Mouse (Mus musculus): ENCODE data around the gene H2-M10.6.
"Not testable (repeated sequence)": the region's sequence is repeated elsewhere in the genome, so short reads cannot be mapped to it uniquely, and the experiment has no call there.

The H2-M10.6 gene

GRCm38 (mm10) chr17:36811871-36812270, at the start of gene H2-M10.6:
Gene H2-M10.6, plus strand, starts transcription at chr17:36812171.
- no peak for DNase-seq

DNA sequence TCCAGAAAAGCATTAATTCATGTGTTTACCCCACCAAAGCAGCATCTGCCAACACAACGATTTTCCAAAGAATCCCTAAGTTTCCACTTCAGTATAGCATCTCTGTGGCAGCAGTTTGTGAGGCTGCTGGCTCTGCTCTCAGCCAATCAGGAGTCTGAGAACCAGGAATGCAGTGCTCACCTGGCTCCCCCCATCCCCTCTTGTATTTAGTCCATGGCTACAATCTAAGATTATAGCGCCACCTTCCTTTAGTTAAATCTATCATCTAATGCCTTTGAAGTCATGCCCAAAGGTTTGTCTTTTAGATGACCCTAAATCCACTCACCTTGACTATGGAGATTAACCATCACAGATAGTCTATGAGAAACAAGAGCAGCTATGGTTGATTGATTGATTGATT, 48.2 kb upstream of the H2-M10.6 start:
- DNase-seq: no peak

DNA sequence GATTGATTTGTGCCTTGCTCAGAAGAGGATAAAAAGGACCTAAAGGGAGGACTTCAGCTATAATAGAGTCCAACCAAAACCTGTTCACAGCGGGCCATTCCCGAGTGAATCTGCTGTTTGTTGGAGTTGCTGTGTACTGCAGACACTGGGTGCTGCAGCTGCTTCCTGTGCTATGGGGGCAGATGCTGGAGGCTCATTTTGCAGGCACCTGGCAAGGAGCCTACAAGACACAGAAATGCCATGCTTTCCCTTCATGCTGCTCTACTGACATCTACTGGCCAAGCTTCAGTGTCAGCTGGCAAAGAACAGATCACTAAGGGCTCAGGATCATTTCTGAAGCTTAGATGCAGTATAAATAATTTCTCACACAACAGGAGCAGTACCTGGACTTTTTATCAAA, 47.7 kb upstream of the H2-M10.6 start:
- DNase-seq: peak; percentile 31

DNA sequence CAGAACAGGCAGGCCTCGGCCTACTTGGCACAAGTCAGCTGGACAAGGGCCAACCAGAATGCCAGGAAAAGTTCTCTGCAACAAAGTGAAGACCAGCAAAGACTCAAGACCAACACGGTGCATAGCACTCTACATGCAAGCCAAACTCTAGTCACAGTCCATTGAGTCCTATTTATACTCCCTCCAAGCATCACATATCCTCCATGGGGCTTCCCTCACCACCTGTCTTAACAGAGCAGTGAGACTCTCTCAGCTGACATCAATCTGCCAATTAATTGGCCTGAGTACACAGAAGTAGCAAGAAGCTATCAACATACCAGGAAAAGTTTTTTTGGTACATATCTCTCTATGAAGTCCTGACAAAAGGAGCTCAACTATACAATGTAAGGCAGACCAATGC, 46.6 kb upstream of the H2-M10.6 start:
- DNase-seq: peak; percentile 9

DNA sequence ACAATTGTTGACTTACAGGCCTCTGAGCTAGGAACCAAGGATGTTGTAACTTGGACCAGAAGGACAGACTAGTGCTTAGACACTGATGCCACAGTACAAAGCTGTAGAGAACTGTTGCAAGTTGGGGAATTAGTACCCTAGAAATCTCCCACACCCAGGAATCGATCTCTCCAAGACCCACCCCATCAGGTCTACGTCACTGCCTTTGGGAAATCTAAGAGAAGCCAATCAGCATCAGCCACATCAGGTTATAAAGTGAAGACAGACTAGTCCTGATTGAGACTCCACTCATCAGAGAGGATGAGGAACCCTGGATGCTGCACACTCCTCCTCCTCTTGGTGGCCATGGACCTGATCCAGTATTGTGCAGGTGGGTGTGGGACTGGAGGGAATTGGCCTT, 39.4 kb upstream of the H2-M10.6 start, which contains the start of gene H2-M10.5:
Gene H2-M10.5 (plus strand): TSS at position 301 of the 400 bp plus-strand sequence.
- DNase-seq: not testable (repeated sequence)

DNA sequence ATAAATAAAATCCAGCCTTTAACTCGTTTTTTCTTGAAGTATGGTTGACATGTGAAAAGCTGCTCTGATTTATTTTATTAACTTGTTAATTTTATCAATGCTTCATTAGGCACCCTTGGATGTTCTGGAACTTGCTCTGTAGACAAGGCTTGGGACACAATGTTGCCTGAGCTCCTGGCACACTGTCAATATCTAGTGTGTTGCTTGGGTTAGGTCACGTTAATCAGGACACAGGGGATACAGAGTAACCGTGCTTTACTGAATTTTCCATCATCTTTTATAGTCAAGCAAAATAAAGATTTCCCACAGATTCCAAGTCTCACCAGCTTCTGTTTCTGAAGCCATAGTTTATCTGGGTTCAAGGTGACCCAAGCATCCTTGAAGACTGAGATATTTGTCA, 30.4 kb upstream of the H2-M10.6 start:
- DNase-seq: no peak

DNA sequence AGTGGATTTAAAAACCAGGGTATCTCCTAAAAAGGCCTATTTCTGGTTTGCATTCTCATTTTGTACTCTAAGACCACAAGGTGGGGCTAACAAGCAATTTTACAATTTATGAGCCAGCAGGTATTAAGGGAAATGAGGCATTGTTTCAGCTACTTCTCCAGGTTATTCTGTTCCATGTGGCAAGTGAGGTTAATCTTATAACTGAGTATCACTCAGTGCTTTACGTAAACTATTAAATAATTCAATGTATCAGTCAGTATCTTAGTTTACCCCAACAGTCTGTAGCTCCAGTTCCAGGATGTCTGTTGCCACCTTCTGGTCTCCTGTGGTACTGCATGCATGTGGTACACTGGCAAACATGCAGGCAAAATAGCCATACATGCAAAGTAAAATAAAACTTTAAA, 25.5 kb upstream of the H2-M10.6 start:
- peak; percentile 58 for DNase-seq

GRCm38 (mm10) chr17:36788351-36788750, 23.6 kb upstream of the H2-M10.6 start:
- no peak for DNase-seq

DNA sequence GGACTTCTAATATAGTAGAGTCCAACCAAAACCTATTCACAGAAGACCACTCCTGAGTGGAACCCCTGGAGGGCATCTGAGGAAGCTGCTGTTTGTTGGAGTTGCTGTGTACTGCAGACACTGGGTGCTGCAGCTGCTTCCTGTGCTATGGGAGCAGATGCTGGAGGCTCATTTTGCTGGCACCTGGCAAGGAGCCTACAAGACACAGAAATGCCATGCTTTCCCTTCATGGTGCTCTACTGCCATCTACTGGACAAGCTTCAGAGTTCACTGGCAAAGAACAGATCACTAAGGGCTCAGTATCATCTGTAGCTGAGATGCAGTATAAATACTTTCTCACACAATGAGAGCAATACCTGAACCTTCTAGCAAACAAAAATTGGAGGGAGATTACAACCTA, 23.2 kb upstream of the H2-M10.6 start:
- DNase-seq: peak; percentile 82

- DNase-seq: no peak
Observed at GRCm38 (mm10) chr17:36799493-36799892, 12.5 kb upstream of the H2-M10.6 start.

- peak; percentile 19 for DNase-seq
Observed at GRCm38 (mm10) chr17:36799921-36800462, 12.0 kb upstream of the H2-M10.6 start.

- DNase-seq: peak; percentile 76
Observed at GRCm38 (mm10) chr17:36824005-36824404, 12.0 kb downstream of the H2-M10.6 start.

GRCm38 (mm10) chr17:36825525-36825924, 13.6 kb downstream of the H2-M10.6 start:
- DNase-seq: peak; percentile 26

DNA sequence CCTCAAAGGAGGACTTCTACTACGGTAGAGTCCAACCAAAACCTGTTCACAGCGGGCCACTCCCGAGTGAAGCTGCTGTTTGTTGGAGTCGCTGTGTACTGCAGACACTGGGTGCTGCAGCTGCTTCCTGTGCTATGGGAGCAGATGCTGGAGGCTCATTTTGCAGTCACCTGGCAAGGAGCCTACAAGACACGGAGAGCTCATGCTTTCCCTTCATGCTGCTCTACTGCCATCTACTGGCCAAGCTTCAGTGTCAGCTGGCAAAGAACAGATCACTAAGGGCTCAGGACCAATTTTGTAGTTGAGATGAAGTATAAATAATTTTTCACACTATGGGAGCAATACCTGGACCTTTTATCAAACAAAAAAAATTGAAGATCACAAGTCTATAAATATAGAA, 14.0 kb downstream of the H2-M10.6 start:
- DNase-seq: peak; percentile 94

- DNase-seq: no peak
Observed at GRCm38 (mm10) chr17:36828488-36828887, 16.5 kb downstream of the H2-M10.6 start.

- no peak for DNase-seq
Observed at GRCm38 (mm10) chr17:36830470-36830869, 18.5 kb downstream of the H2-M10.6 start.

- no peak for DNase-seq
Observed at GRCm38 (mm10) chr17:36832694-36833093, 20.7 kb downstream of the H2-M10.6 start.

GRCm38 (mm10) chr17:36835591-36836426, 23.8 kb downstream of the H2-M10.6 start:
- DNase-seq: peak; percentile 73

DNA sequence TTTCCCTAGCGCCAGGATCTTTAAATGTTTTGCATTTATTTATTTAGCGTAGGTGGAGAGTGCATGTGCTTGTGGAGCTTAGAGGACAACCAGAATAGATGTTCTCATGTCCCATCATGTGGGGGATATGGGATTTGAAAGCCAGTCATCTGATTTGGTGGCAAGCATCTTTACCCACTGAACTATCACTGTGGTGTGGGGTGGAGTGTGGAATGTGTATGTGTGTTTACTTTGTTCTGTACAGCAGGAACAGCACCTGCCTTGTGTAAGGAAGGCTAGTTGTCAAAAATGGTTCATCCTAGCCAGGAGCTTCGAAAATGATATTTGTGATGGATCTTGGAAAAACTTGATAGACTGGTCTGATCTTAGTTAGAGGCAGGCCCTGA, 24.4 kb downstream of the H2-M10.6 start:
- no peak for DNase-seq

GRCm38 (mm10) chr17:36836874-36837647, 25.1 kb downstream of the H2-M10.6 start, which contains the start of gene Trim26:
Gene Trim26, plus strand, starts transcription at chr17:36837134.
- DNase-seq: peak; percentile 99

DNA sequence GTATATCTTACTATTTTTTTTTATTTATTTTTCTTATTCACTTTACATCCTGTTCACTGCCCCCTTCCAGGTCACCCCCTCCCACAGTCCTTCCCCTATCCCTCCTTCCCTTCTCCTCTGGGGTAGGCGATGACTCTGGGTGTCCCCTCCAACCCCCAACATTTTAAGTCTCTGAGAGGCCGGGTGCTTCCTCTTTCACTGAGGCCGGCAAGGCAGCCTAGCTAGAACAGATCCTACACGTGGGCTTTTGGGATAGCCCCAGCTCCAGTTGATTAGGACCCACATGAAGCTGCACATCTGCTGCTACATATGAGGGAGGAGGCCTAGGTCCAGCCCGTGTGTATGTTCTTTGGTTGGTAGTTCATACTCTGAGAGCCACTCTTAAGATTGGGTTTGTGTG, 27.0 kb downstream of the H2-M10.6 start:
- no peak for DNase-seq

GRCm38 (mm10) chr17:36839931-36840330, 28.0 kb downstream of the H2-M10.6 start:
- DNase-seq: no peak

- DNase-seq: no peak
Observed at GRCm38 (mm10) chr17:36840961-36841445, 29.0 kb downstream of the H2-M10.6 start.
